Mouse (Mus musculus) c-Kit-negative CD71-positive TER-119-positive erythroid progenitor cells, embryonic 14.5 days (primary cell): Measurements from ENCODE around the gene Hpcal4.

Source experiments
- DNase-seq: peaks from one replicate; pipeline ENCODE4 v3.0.0-alpha.2; 2013; ENCODE audit warnings: low read depth, low spot score

Gene Hpcal4

GRCm38 (mm10) chr4:123237386-123238266, 54.6 kb downstream of the Hpcal4 start:
- DNase-seq, result no peak

GRCm38 (mm10) chr4:123239361-123240203, 56.6 kb downstream of the Hpcal4 start:
- no peak for DNase-seq
